Mouse (Mus musculus) lung, postnatal 0 days (tissue): ENCODE results near the gene Cactin. TPM values are rescaled to one million over a fixed set of nuclear protein-coding genes. Genes with fewer than 3 reads are reported as not detected.

Experiments
- ATAC-seq: fragments of 200-750 bp; cut with Nextera tagmentation; 2 replicates; pipeline ENCODE4 v1.8.0; 2017; ENCODE audit warnings: moderate library complexity
- DNase-seq: peaks from one replicate; pipeline ENCODE4 v3.0.0-alpha.2; 2016; ENCODE audit warnings: low spot score
- H3K27ac ChIP-seq: fragments of 300-500 bp; sonication (generic); 2 replicates; pipeline ENCODE4 v1.5.1; 2014; ENCODE audit warnings: antibody characterized with exemption, mild to moderate bottlenecking, low read length, mixed read lengths
- H3K27me3 ChIP-seq: fragments of 300-500 bp; sonication (generic); replicated peaks from 2 replicates; pipeline ENCODE4 v1.6.1; 2014; ENCODE audit warnings: low read length, mixed read lengths; ENCODE audit not compliant: insufficient read depth
- H3K36me3 ChIP-seq: fragments of 300-500 bp; sonication (generic); 2 replicates; pipeline ENCODE4 v1.6.1; 2014; ENCODE audit warnings: low read length, mixed read lengths; ENCODE audit not compliant: insufficient read depth
- H3K4me1 ChIP-seq: fragments of 300-500 bp; sonication (generic); 2 replicates; pipeline ENCODE4 v1.6.1; 2014; ENCODE audit warnings: antibody characterized with exemption, low read depth, low read length, mixed read lengths; ENCODE audit not compliant: insufficient read depth
- H3K4me2 ChIP-seq: fragments of 300-500 bp; sonication (generic); replicated peaks from 2 replicates; pipeline ENCODE4 v1.6.1; 2014; ENCODE audit warnings: low read depth, mild to moderate bottlenecking, low read length, moderate library complexity, mixed read lengths
- H3K4me3 ChIP-seq: fragments of 300-500 bp; sonication (generic); 2 replicates; pipeline ENCODE4 v1.5.1; 2014; ENCODE audit warnings: low read depth, low read length
- H3K9ac ChIP-seq: fragments of 300-500 bp; sonication (generic); replicated peaks from 2 replicates; pipeline ENCODE4 v1.6.1; 2014; ENCODE audit warnings: low read depth, mild to moderate bottlenecking
- H3K9me3 ChIP-seq: fragments of 300-500 bp; sonication (generic); 2 replicates; pipeline ENCODE4 v1.6.1; 2016; ENCODE audit warnings: low read length, mixed read lengths
- CTCF ChIP-seq: IDR thresholded peaks from 2 replicates; pipeline ENCODE4 v1.5.1; 2016; ENCODE audit warnings: antibody characterized with exemption, mild to moderate bottlenecking
- EP300 ChIP-seq: IDR thresholded peaks from 2 replicates; pipeline ENCODE4 v1.6.1; 2016; ENCODE audit warnings: antibody characterized with exemption, mild to moderate bottlenecking, control low read depth
- WGBS: fragments of 180-500 bp; shearing (Covaris S2); extraction: QIAGEN DNeasy Blood & Tissue Kit; methylation state at CpG from one replicate; pipeline ENCODE4 v1.1.7; 2014; 5-methylcytosine and 5-hydroxymethylcytosine counted together
- polyA plus RNA-seq: library from polyadenylated mRNA; unstranded; fragments of >200 nt; fragmentation: Nextera tagmentation; extraction: Ambion mirVana; gene quantifications from 2 replicates; pipeline ENCODE4 v1.2.1, GENCODE M21; 2015

The Cactin gene
- polyA plus RNA-seq, 1 experiment from 2014 or later, result 20.3 TPM

GRCm38 (mm10) chr10:81356991-81357844, 36.3 kb downstream of the Cactin start, which contains the start of gene Mfsd12:
Gene Mfsd12, plus strand, starts transcription at chr10:81357491.
- DNase-seq (peak; percentile 95), ATAC-seq (peak; percentile 94)
- peak within 1 kb of the TSS; percentile 70 for H3K4me3 ChIP-seq
- peaks cover 14% of the 10 kb centered on the region for H3K4me1 ChIP-seq
- TF ChIP-seq EP300, result no peak
- TF ChIP-seq CTCF, result no peak
- H3K27me3 ChIP-seq, result no peaks in the 10 kb centered on the region
- H3K9ac ChIP-seq, result peak within 1 kb of the TSS; percentile 56
- peak within 1 kb of the TSS; percentile 62; the same call in 1 of the 2 replicates for H3K27ac ChIP-seq
- 4% methylated on average over 59 of the region's 79 CpGs for WGBS
- no peaks in the 10 kb centered on the region for H3K9me3 ChIP-seq
- peak within 1 kb of the TSS; percentile 99 for H3K4me2 ChIP-seq
- no peaks in the 10 kb centered on the region for H3K36me3 ChIP-seq

GRCm38 (mm10) chr10:81358209-81358608, 37.3 kb downstream of the Cactin start:
- DNase-seq (no peak), ATAC-seq (peak; percentile 8; the same call in 1 of the 2 replicates)
- Histone ChIP-seq H3K9ac (peak overlapping the region; percentile 56), H3K27me3 (no peaks in the 10 kb centered on the region), H3K27ac (peak overlapping the region; percentile 62), H3K9me3 (no peaks in the 10 kb centered on the region), H3K36me3 (no peaks in the 10 kb centered on the region), H3K4me1 (peaks cover 14% of the 10 kb centered on the region), H3K4me3 (peak overlapping the region; percentile 70), H3K4me2 (peak overlapping the region; percentile 99)
- no peak for TF ChIP-seq CTCF
- TF ChIP-seq EP300, result no peak
- 34% methylated on average over 4 of the region's 4 CpGs for WGBS

- peak; percentile 54 for DNase-seq
- Histone ChIP-seq H3K9ac (no peak overlapping the region), H3K4me1 (peaks cover 20% of the 10 kb centered on the region), H3K4me3 (peak overlapping the region; percentile 70; the same call in 1 of the 2 replicates), H3K27ac (peak overlapping the region; percentile 62), H3K4me2 (peak overlapping the region; percentile 99; the same call in 1 of the 2 replicates), H3K27me3 (no peaks in the 10 kb centered on the region), H3K36me3 (no peaks in the 10 kb centered on the region), H3K9me3 (no peaks in the 10 kb centered on the region)
- no peak for ATAC-seq
- TF ChIP-seq CTCF (no peak), EP300 (no peak)
- 58% methylated on average over 1 of the region's 1 CpGs for WGBS
Observed at GRCm38 (mm10) chr10:81358841-81359240, 37.9 kb downstream of the Cactin start.

GRCm38 (mm10) chr10:81360721-81361120, 39.8 kb downstream of the Cactin start:
- no peak overlapping the region for H3K4me2 ChIP-seq
- 49% methylated on average over 8 of the region's 8 CpGs for WGBS
- H3K27ac ChIP-seq, result no peak overlapping the region
- no peaks in the 10 kb centered on the region for H3K36me3 ChIP-seq
- no peak overlapping the region for H3K4me3 ChIP-seq
- no peak for ATAC-seq
- DNase-seq, result no peak
- H3K9me3 ChIP-seq, result no peaks in the 10 kb centered on the region
- H3K9ac ChIP-seq, result no peak overlapping the region
- H3K27me3 ChIP-seq, result no peaks in the 10 kb centered on the region
- TF ChIP-seq CTCF, result no peak
- TF ChIP-seq EP300, result no peak
- peaks cover 31% of the 10 kb centered on the region for H3K4me1 ChIP-seq

GRCm38 (mm10) chr10:81362336-81362949, 41.5 kb downstream of the Cactin start:
- H3K9ac ChIP-seq, result no peak overlapping the region
- peaks cover 3% of the 10 kb centered on the region; the same call in 1 of the 2 replicates for H3K36me3 ChIP-seq
- WGBS, result 42% methylated on average over 12 of the region's 12 CpGs
- ATAC-seq, result peak; percentile 12
- H3K9me3 ChIP-seq, result no peaks in the 10 kb centered on the region
- H3K27ac ChIP-seq, result peak overlapping the region; percentile 44; the same call in 1 of the 2 replicates
- no peaks in the 10 kb centered on the region for H3K27me3 ChIP-seq
- no peak overlapping the region for H3K4me3 ChIP-seq
- H3K4me2 ChIP-seq, result no peak overlapping the region
- peaks cover 26% of the 10 kb centered on the region for H3K4me1 ChIP-seq
- no peak for DNase-seq
- TF ChIP-seq EP300, result no peak
- TF ChIP-seq CTCF, result no peak
